Mouse (Mus musculus): ENCODE data around the gene Slc35b4. TPM values are rescaled to one million over a fixed set of nuclear protein-coding genes. Genes with fewer than 3 reads are reported as not detected.

The Slc35b4 gene
- total RNA-seq (2014; rRNA removed) (24.0 and 26.2 TPM in 2 replicates), polyA plus RNA-seq (2015; fragmentation: Nextera tagmentation; extraction: Ambion mirVana) (23.8 and 34.7 TPM in 2 replicates)

DNA sequence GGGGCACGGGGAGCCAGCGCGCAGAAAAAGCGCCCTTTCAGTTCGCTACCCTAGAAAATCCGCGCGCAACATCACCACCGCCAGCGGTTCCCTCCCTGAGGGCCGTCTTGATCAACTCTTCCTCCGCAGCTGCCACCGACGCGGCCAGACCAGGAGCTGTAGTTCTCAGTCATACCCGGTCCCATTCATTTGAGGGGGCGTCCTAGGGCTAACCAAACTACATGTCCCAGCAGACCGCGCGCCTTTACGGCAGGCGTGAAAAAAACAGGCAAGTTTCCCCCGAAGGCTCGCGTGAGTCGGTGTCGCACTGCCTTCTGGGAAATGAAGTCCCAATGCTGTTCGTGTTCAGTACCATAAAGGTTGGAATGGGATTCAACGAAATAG lies at the start of gene Slc35b4:
Slc35b4 (minus strand) TSS at position 248 of the 384 bp plus-strand sequence.
- DNase-seq (peak; percentile 97), ATAC-seq (peak; percentile 100)
- Histone ChIP-seq H3K4me1 (ENCODE audit: insufficient read depth) (peaks cover 5% of the 10 kb centered on the region), H3K4me2 (ENCODE audit: low read depth) (peak within 1 kb of the TSS; percentile 85), H3K27ac (ENCODE audit: low read depth, low read length) (peak within 1 kb of the TSS; percentile 54), H3K4me3 (ENCODE audit: low read depth, low read length) (peak within 1 kb of the TSS; percentile 62), H3K27me3 (ENCODE audit: insufficient read depth, low read length) (no peaks in the 10 kb centered on the region), H3K9ac (peak within 1 kb of the TSS; percentile 76), H3K36me3 (ENCODE audit: insufficient read depth) (peaks cover 6% of the 10 kb centered on the region; the same call in 1 of the 2 replicates), H3K9me3 (ENCODE audit: low read length) (0 out of 2 replicates have a peak, but pooled peaks cover 3% of the 10 kb centered on the region)
- TF ChIP-seq CTCF (IDR thresholded peaks at IDR 0.05; ENCODE audit: low read depth): 0 out of 2 replicates have a peak, but pooled peaks have one; percentile 28
- WGBS: under 1% methylated on average over 29 of the region's 29 CpGs

GRCm38 (mm10) chr6:34225004-34225599 lies 48.2 kb upstream of the Slc35b4 start:
- DNase-seq (no peak), ATAC-seq (no peak)
- no peaks in the 10 kb centered on the region for H3K4me1 ChIP-seq (ENCODE audit: insufficient read depth)
- no peaks in the 10 kb centered on the region for H3K36me3 ChIP-seq (ENCODE audit: insufficient read depth)
- no peak overlapping the region for H3K4me2 ChIP-seq (ENCODE audit: low read depth)
- no peak overlapping the region for H3K27ac ChIP-seq (ENCODE audit: low read depth, low read length)
- 0 out of 2 replicates have a peak, but pooled peaks have one; percentile 19 for TF ChIP-seq CTCF (IDR thresholded peaks at IDR 0.05; ENCODE audit: low read depth)
- H3K9ac ChIP-seq: no peak overlapping the region
- no peaks in the 10 kb centered on the region for H3K27me3 ChIP-seq (ENCODE audit: insufficient read depth, low read length)
- H3K9me3 ChIP-seq (ENCODE audit: low read length): no peaks in the 10 kb centered on the region
- 96% methylated on average over 3 of the region's 3 CpGs for WGBS
- no peak overlapping the region for H3K4me3 ChIP-seq (ENCODE audit: low read depth, low read length)

DNA sequence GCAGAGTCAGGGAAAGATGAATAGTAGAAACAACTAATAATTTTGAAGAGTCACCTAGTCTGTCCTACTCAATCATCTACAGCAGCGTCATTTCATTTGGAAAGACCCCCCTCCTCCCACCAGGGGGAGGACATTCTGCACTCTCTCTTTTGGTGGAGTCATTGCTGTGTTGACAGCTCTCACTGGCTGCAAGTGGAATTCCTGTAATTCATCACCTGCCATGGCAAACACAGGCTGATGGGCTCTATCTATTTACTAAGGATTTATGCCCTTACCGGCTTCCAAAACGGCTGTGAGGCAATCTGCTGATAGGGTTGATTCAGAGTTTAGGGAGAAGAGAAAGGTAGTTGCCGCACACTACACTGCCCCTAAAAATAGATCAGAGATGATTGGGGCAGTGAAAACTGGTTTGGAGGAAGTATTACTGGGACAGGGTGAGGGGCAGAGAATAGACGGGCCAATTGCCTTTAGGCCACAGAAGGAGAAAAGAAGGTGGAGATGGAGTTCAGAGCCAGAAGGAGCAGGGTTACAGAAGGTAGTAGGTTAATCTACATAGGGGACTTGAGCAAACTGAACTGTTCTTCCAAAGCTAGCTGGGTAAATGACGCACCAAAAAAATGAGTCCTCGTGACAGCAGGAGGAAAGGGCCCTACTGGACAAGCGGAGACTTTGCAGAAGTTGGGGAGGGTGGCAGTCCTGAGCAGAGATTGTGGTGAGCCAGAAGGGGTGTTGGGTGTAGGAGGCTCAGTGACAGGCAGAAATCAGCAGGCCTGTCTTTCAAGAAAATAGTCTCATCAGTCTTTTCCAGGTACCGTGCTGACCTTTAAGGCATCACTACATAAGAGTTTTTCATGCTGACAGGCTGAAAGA lies 39.8 kb upstream of the Slc35b4 start:
- TF ChIP-seq CTCF (IDR thresholded peaks at IDR 0.05; ENCODE audit: low read depth): no peak
- Histone ChIP-seq H3K9me3 (ENCODE audit: low read length) (no peaks in the 10 kb centered on the region), H3K36me3 (ENCODE audit: insufficient read depth) (no peaks in the 10 kb centered on the region), H3K27ac (ENCODE audit: low read depth, low read length) (no peak overlapping the region), H3K9ac (no peak overlapping the region), H3K4me3 (ENCODE audit: low read depth, low read length) (no peak overlapping the region), H3K4me1 (ENCODE audit: insufficient read depth) (no peaks in the 10 kb centered on the region), H3K4me2 (ENCODE audit: low read depth) (no peak overlapping the region), H3K27me3 (ENCODE audit: insufficient read depth, low read length) (no peaks in the 10 kb centered on the region)
- 66% methylated on average over 9 of the region's 9 CpGs for WGBS
- ATAC-seq: no peak
- DNase-seq: no peak

DNA sequence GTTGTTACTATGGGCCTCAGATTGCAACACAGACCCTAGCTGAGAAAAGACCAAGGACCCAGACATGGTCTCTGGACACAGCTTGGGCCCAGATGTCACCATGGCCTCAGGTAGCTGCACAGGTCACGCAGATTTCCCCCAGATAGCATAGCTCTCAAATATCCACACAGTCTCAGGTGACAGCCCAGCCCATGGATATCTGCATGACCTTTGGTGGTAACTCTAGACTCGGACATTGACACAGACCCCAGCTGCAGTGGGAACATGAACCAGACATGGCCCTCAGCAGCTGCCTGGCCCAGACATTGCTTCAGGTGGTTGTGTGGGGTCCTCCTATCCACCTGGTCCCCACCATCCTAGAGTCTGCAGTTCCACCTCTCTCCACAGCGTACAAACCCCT lies 28.8 kb upstream of the Slc35b4 start:
- no peak for ATAC-seq
- WGBS: 96% methylated on average over 3 of the region's 3 CpGs

DNA sequence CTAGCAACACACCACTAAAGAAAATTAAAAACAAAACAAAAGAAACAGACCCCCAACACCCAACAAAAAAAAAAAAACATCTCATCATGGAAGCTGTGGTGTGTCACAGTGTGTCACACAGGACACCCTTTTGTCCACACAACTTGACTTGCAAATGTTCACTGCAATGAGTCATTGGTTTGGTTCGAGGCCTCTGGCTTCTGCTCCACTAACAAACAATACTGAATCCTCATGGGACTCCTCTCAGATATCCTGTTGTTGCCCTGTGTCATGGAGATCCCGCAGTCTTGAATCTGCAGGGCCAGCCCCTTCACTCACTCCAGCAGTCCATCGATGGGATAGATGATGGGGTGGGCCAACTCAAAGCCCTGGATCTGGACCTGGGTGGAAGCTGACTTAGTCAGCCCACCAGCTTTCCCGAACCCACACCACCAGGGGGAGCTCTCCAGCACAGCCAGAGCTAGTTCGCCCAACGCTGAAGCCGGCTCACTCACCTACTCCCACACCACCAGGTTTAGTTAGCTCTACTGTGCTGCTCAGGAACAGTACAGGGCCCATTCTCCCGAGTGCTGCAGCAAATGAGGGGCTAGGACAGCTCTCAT lies 28.2 kb upstream of the Slc35b4 start:
- WGBS: 69% methylated on average over 8 of the region's 8 CpGs

More for the DNA sequence above, 28.8 kb upstream of the Slc35b4 start:
- DNase-seq: no peak
- Histone ChIP-seq H3K36me3 (ENCODE audit: insufficient read depth) (no peaks in the 10 kb centered on the region), H3K9ac (no peak overlapping the region), H3K4me1 (ENCODE audit: insufficient read depth) (no peaks in the 10 kb centered on the region), H3K4me2 (ENCODE audit: low read depth) (no peak overlapping the region), H3K27me3 (ENCODE audit: insufficient read depth, low read length) (no peaks in the 10 kb centered on the region), H3K9me3 (ENCODE audit: low read length) (0 out of 2 replicates have a peak, but pooled peaks cover 3% of the 10 kb centered on the region), H3K4me3 (ENCODE audit: low read depth, low read length) (no peak overlapping the region), H3K27ac (ENCODE audit: low read depth, low read length) (no peak overlapping the region)
- no peak for TF ChIP-seq CTCF (IDR thresholded peaks at IDR 0.05; ENCODE audit: low read depth)

GRCm38 (mm10) chr6:34203503-34203902 lies 26.6 kb upstream of the Slc35b4 start:
- TF ChIP-seq CTCF (IDR thresholded peaks at IDR 0.05; ENCODE audit: low read depth): no peak
- Histone ChIP-seq H3K9ac (no peak overlapping the region), H3K4me3 (ENCODE audit: low read depth, low read length) (no peak overlapping the region), H3K4me1 (ENCODE audit: insufficient read depth) (no peaks in the 10 kb centered on the region), H3K4me2 (ENCODE audit: low read depth) (0 out of 2 replicates have a peak overlapping the region, but pooled peaks have one; percentile 1), H3K27ac (ENCODE audit: low read depth, low read length) (no peak overlapping the region), H3K9me3 (ENCODE audit: low read length) (0 out of 2 replicates have a peak, but pooled peaks cover 3% of the 10 kb centered on the region), H3K36me3 (ENCODE audit: insufficient read depth) (no peaks in the 10 kb centered on the region), H3K27me3 (ENCODE audit: insufficient read depth, low read length) (no peaks in the 10 kb centered on the region)
- ATAC-seq (peak; percentile 45; the same call in 1 of the 2 replicates), DNase-seq (peak; percentile 29)
- 42% methylated on average over 7 of the region's 7 CpGs for WGBS

More for the DNA sequence above, 28.2 kb upstream of the Slc35b4 start:
- DNase-seq: no peak
- no peak overlapping the region for H3K27ac ChIP-seq (ENCODE audit: low read depth, low read length)
- no peak overlapping the region for H3K4me3 ChIP-seq (ENCODE audit: low read depth, low read length)
- ATAC-seq: no peak
- H3K9ac ChIP-seq: no peak overlapping the region
- H3K36me3 ChIP-seq (ENCODE audit: insufficient read depth): no peaks in the 10 kb centered on the region
- H3K4me2 ChIP-seq (ENCODE audit: low read depth): no peak overlapping the region
- no peaks in the 10 kb centered on the region for H3K27me3 ChIP-seq (ENCODE audit: insufficient read depth, low read length)
- H3K9me3 ChIP-seq (ENCODE audit: low read length): 0 out of 2 replicates have a peak, but pooled peaks cover 3% of the 10 kb centered on the region
- no peaks in the 10 kb centered on the region for H3K4me1 ChIP-seq (ENCODE audit: insufficient read depth)
- peak; percentile 49 for TF ChIP-seq CTCF (IDR thresholded peaks at IDR 0.05; ENCODE audit: low read depth)

Data from forebrain, postnatal 0 days (tissue).